Mouse (Mus musculus) ES-Bruce4 (cell line): ENCODE measurements around the gene 4930438A08Rik.

ENCODE experiments used
- CTCF ChIP-seq: IDR thresholded peaks from one replicate; pipeline ENCODE4 v1.8.1; 2011; ENCODE audit warnings: low read depth, low read length
- POLR2A ChIP-seq: IDR thresholded peaks from one replicate; pipeline ENCODE4 v1.8.1; 2011; ENCODE audit warnings: low read length; ENCODE audit not compliant: insufficient read depth

GRCm38 (mm10) chr11:58324614-58325229, 50.1 kb downstream of the 4930438A08Rik start:
- TF ChIP-seq CTCF = no peak
- TF ChIP-seq POLR2A = no peak
